Mouse (Mus musculus): ENCODE data around the gene Cep128. TPM values are rescaled to one million over a fixed set of nuclear protein-coding genes. Genes with fewer than 3 reads are reported as not detected.
"Not testable (repeated sequence)": the region's sequence is repeated elsewhere in the genome, so short reads cannot be mapped to it uniquely, and the experiment has no call there.

Cep128 gene
- polyA plus RNA-seq, 1 experiment from 2014 or later = 6.4 TPM

DNA sequence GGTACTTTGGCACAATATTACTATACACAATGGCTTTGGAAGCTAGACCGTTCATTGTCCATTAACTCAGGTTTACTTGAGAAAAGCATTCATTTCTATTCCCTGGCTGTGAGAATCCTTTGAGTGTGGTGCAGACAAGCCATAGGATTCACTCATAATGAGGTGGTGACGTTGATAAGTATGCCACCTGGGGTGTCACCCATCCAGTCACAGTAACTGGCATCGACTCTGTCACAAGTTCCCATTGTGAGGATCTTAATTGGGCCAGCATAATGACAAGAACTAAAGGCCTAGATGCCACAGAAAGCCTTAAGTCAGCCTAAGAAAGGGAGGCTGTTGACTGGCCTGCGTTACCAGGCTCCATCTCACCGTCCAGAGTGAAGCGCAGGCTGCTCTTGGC lies 396.9 kb downstream of the Cep128 start:
- 29% methylated on average over 6 of the region's 6 CpGs for WGBS
- Histone ChIP-seq H3K4me3 (replicated peaks; ENCODE audit: low read length) (no peak overlapping the region), H3K27ac (ENCODE audit: low read length) (no peak overlapping the region), H3K4me1 (replicated peaks; ENCODE audit: control insufficient read depth, insufficient read depth, low read length) (no peaks in the 10 kb centered on the region), H3K36me3 (ENCODE audit: control insufficient read depth, insufficient read depth) (no peaks in the 10 kb centered on the region), H3K9me3 (ENCODE audit: control insufficient read depth, low read length) (no peaks in the 10 kb centered on the region), H3K27me3 (replicated peaks; ENCODE audit: control insufficient read depth, insufficient read depth, low read length) (no peaks in the 10 kb centered on the region), H3K4me2 (ENCODE audit: low read length) (no peak overlapping the region), H3K9ac (replicated peaks; ENCODE audit: low read depth, low read length) (no peak overlapping the region)
- ATAC-seq = 0 out of 2 replicates have a peak, but pooled peaks have one; percentile 26

GRCm38 (mm10) chr12:90982018-90982417 lies 402.2 kb downstream of the Cep128 start:
- H3K36me3 ChIP-seq (ENCODE audit: control insufficient read depth, insufficient read depth) = no peaks in the 10 kb centered on the region
- H3K27me3 ChIP-seq (replicated peaks; ENCODE audit: control insufficient read depth, insufficient read depth, low read length) = no peaks in the 10 kb centered on the region
- H3K4me2 ChIP-seq (ENCODE audit: low read length) = no peak overlapping the region
- H3K4me1 ChIP-seq (replicated peaks; ENCODE audit: control insufficient read depth, insufficient read depth, low read length) = no peaks in the 10 kb centered on the region
- no peak for ATAC-seq
- H3K27ac ChIP-seq (ENCODE audit: low read length) = no peak overlapping the region
- H3K4me3 ChIP-seq (replicated peaks; ENCODE audit: low read length) = no peak overlapping the region
- no peaks in the 10 kb centered on the region for H3K9me3 ChIP-seq (ENCODE audit: control insufficient read depth, low read length)
- WGBS = 85% methylated on average over 4 of the region's 4 CpGs
- H3K9ac ChIP-seq (replicated peaks; ENCODE audit: low read depth, low read length) = no peak overlapping the region

DNA sequence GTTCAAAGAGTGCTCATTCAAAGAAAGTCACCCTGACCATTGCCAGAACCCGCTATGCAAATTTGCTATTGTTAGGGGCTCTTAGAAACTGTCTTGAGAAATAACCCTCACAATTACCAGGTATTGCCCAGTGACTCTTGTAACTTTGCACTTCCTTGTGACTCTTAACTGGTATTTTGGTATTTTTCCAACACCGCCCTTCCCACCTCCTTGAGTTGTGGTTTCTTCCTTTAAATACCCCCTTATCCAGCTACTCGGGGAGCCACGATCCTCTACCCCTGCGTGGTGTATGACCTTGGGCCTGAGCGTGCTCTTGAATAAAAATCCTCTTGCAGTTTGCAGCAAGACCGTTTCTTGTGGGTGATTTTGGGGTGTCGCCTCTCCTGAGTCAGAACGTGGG lies 407.8 kb downstream of the Cep128 start:
- not testable (repeated sequence) for H3K27me3 ChIP-seq (replicated peaks; ENCODE audit: control insufficient read depth, insufficient read depth, low read length); H3K9me3 ChIP-seq (ENCODE audit: control insufficient read depth, low read length); H3K27ac ChIP-seq (ENCODE audit: low read length); ATAC-seq; H3K4me2 ChIP-seq (ENCODE audit: low read length); H3K4me3 ChIP-seq (replicated peaks; ENCODE audit: low read length); H3K36me3 ChIP-seq (ENCODE audit: control insufficient read depth, insufficient read depth); H3K9ac ChIP-seq (replicated peaks; ENCODE audit: low read depth, low read length); H3K4me1 ChIP-seq (replicated peaks; ENCODE audit: control insufficient read depth, insufficient read depth, low read length)
- 92% methylated on average over 9 of the region's 9 CpGs for WGBS

DNA sequence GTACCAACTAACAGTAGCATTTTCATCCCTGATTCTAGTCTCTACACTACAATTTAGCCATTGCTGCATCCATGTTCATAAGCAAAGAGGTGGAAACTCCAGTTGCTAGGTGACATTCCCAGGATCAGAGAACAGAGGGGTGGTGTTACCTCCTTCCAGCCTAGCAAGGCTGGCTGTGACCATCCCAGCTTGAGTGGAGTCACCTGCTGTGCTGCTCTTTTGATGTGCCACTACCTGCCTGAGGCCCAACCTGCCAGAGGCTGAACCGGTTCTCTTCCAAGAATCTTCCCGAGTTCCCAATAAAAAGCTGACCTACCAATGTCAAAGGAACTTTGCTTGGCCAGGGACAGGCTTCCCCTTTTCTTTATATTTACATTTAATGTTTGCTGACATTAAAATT lies 408.8 kb downstream of the Cep128 start:
- no peaks in the 10 kb centered on the region for H3K9me3 ChIP-seq (ENCODE audit: control insufficient read depth, low read length)
- no peak overlapping the region for H3K4me2 ChIP-seq (ENCODE audit: low read length)
- no peak overlapping the region for H3K9ac ChIP-seq (replicated peaks; ENCODE audit: low read depth, low read length)
- H3K4me3 ChIP-seq (replicated peaks; ENCODE audit: low read length) = no peak overlapping the region
- no peaks in the 10 kb centered on the region for H3K4me1 ChIP-seq (replicated peaks; ENCODE audit: control insufficient read depth, insufficient read depth, low read length)
- no peak for ATAC-seq
- no peaks in the 10 kb centered on the region for H3K36me3 ChIP-seq (ENCODE audit: control insufficient read depth, insufficient read depth)
- no peaks in the 10 kb centered on the region for H3K27me3 ChIP-seq (replicated peaks; ENCODE audit: control insufficient read depth, insufficient read depth, low read length)
- WGBS = 33% methylated on average over 2 of the region's 2 CpGs
- no peak overlapping the region for H3K27ac ChIP-seq (ENCODE audit: low read length)

- Histone ChIP-seq H3K4me3 (replicated peaks; ENCODE audit: low read length) (no peak overlapping the region), H3K4me2 (ENCODE audit: low read length) (no peak overlapping the region), H3K27ac (ENCODE audit: low read length) (no peak overlapping the region), H3K9me3 (ENCODE audit: control insufficient read depth, low read length) (no peaks in the 10 kb centered on the region), H3K36me3 (ENCODE audit: control insufficient read depth, insufficient read depth) (no peaks in the 10 kb centered on the region), H3K9ac (replicated peaks; ENCODE audit: low read depth, low read length) (no peak overlapping the region), H3K4me1 (replicated peaks; ENCODE audit: control insufficient read depth, insufficient read depth, low read length) (no peaks in the 10 kb centered on the region), H3K27me3 (replicated peaks; ENCODE audit: control insufficient read depth, insufficient read depth, low read length) (no peaks in the 10 kb centered on the region)
- ATAC-seq = no peak
- WGBS = 94% methylated on average over 3 of the region's 3 CpGs
Measured at GRCm38 (mm10) chr12:90971156-90971555, 413.1 kb downstream of the Cep128 start.

GRCm38 (mm10) chr12:90961386-90962017 lies 422.7 kb downstream of the Cep128 start:
- H3K9me3 ChIP-seq (ENCODE audit: control insufficient read depth, low read length) = no peaks in the 10 kb centered on the region
- 82% methylated on average over 5 of the region's 5 CpGs for WGBS
- H3K27me3 ChIP-seq (replicated peaks; ENCODE audit: control insufficient read depth, insufficient read depth, low read length) = no peaks in the 10 kb centered on the region
- no peak overlapping the region for H3K4me2 ChIP-seq (ENCODE audit: low read length)
- no peak overlapping the region for H3K27ac ChIP-seq (ENCODE audit: low read length)
- H3K4me3 ChIP-seq (replicated peaks; ENCODE audit: low read length) = no peak overlapping the region
- H3K36me3 ChIP-seq (ENCODE audit: control insufficient read depth, insufficient read depth) = no peaks in the 10 kb centered on the region
- no peaks in the 10 kb centered on the region for H3K4me1 ChIP-seq (replicated peaks; ENCODE audit: control insufficient read depth, insufficient read depth, low read length)
- no peak for ATAC-seq
- H3K9ac ChIP-seq (replicated peaks; ENCODE audit: low read depth, low read length) = no peak overlapping the region

DNA sequence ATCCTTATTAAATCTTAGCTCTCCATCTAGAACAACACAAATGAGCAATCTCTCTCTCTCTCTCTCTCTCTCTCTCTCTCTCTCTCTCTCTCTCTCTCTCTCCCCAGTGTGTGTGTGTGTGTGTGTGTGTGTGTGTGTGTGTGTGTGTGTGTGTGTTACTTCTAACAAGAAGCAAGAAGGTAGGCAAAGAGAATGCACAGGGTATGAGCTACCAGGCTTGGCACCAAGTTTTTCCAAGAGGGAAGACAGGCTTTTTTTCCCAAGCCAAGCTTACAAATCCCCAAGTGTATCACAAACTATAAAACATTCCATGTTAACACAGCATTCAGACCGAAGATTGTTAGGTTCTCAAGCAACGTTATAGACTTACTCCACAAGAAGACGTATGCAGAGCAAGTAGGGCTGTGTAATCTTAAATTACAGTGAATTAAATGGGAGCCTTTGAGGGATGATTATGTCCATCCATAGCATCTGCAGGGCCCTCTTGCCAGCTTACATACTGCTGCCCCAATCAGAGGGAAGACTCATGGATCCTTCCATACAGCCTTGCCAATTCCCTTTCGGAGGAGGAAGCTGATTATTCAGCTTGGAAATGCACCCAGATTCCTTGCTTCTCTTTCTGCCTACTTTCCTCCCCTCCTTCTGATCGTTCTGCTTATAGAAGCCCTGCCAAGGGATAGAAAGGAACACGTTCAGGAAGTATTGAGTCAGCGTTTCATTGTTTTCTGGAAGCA lies 429.3 kb downstream of the Cep128 start:
- Histone ChIP-seq H3K4me2 (ENCODE audit: low read length) (no peak overlapping the region), H3K36me3 (ENCODE audit: control insufficient read depth, insufficient read depth) (no peaks in the 10 kb centered on the region), H3K27ac (ENCODE audit: low read length) (no peak overlapping the region), H3K9me3 (ENCODE audit: control insufficient read depth, low read length) (no peaks in the 10 kb centered on the region), H3K27me3 (replicated peaks; ENCODE audit: control insufficient read depth, insufficient read depth, low read length) (no peaks in the 10 kb centered on the region), H3K9ac (replicated peaks; ENCODE audit: low read depth, low read length) (no peak overlapping the region), H3K4me3 (replicated peaks; ENCODE audit: low read length) (no peak overlapping the region), H3K4me1 (replicated peaks; ENCODE audit: control insufficient read depth, insufficient read depth, low read length) (peaks cover 3% of the 10 kb centered on the region; the same call in 1 of the 2 replicates)
- ATAC-seq = peak; percentile 96
- WGBS = 43% methylated on average over 7 of the region's 7 CpGs

Small RNAs within 50 kb of the gene (microRNA-seq; reads per million reads assigned to microRNA genes)
- gene Gm44370 = not detected

Other genes with a start within 250 kb of the Cep128 start
- 0.95 and 1.7 TPM in 2 replicates for gene Tshr, start 154 bp upstream of the Cep128 start, polyA plus RNA-seq (2015; fragmentation: Nextera tagmentation; extraction: Ambion mirVana)
- gene Gtf2a1, start 206.1 kb upstream of the Cep128 start, polyA plus RNA-seq (2015; fragmentation: Nextera tagmentation; extraction: Ambion mirVana) = 77.2 and 85.5 TPM in 2 replicates

Data from forebrain, embryonic 16.5 days (tissue).